Mouse (Mus musculus): ENCODE data around the gene Hs6st3. TPM values are rescaled to one million over a fixed set of nuclear protein-coding genes. Genes with fewer than 3 reads are reported as not detected.
A peak's percentile ranks its signal among the peaks of the same experiment; 100 is the strongest.

Gene Hs6st3
- total RNA-seq (2021): 10 to 100 TPM; 85.3 to 90.2 TPM
- long read RNA-seq, partial matches to known transcripts: 0 of 2 reads
- long read RNA-seq, other reads (novel, unspliced or antisense): 2 of 2 reads

DNA sequence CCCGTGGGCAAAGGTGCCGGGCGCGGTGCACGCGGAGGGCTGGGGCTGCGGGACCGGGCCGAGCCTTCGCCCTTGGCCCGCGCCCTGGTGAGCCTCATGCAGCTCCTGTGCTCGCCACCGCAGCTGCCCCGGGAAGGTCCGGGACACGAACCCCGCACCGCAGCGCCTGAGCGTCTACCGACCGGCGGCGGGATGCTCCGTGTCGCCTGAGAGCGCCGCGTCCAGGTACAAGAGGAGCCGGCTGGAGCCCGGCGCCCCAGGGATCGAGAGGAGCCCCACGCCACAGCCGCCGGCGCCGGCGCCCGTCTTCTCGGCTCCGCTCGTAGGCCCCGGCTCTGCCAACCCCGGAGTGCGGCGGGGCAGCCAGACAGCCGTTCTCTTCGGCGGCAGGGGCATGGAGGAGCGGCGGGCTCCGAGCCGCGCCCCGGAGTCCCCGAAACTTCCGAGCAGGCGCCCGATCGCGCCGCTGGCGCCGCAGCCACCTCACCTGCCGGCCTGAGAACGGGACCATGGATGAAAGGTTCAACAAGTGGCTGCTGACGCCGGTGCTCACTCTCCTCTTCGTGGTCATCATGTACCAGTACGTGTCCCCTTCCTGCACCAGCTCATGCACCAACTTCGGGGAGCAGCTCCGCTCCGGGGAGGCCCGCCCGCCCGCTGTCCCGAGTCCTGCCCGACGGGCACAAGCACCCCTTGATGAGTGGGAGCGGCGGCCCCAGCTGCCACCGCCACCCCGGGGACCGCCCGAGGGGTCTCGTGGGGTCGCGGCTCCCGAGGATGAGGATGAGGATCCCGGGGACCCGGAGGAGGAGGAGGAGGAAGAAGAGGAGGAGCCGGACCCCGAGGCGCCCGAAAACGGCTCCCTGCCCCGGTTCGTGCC lies at the start of gene Hs6st3:
Hs6st3 (plus strand) TSS at position 436 of the 880 bp plus-strand sequence.
- DNase-seq (ENCODE audit: low spot score in 2 of 2): no peak

DNA sequence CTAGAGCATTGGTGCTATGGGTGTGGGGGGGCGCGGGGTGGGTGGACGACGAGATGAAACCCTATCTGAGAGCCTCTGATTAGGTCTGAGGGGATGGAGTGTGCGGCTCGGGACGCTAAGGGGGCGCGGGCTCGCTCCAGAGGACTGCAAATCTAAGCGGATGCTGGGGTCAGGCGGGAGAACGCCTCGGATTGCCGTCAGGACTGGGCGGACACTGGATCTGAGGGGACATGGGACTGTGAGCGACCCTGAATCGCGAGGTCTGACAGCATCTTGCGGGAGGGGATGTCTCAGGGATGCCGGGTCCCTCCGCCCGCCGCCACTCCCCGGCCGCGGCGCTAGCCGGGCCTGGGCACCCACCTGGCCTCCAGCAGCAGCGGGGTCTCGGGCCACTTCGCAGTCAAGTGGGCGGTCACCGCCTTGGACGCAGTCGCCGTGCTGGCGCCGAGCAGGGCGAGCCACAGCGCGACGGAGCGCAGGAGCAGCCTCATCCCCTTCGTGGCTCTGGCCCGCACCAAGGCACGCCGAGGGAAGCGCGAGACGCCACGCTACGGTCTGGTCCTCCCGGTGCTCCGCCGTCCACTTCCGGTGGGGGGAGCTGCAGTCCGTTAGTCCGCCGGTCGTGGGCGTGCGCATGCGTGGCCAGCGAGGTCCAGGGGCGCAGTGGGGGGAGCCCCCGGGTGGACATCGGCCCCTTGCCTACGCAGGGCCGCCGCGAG lies 39.1 kb upstream of the Hs6st3 start, which contains the start of gene Uggt2:
Uggt2 (minus strand) TSS at position 580 of the 719 bp plus-strand sequence.
- DNase-seq (ENCODE audit: low spot score in 2 of 2): peak; percentile 90 to 93

DNA sequence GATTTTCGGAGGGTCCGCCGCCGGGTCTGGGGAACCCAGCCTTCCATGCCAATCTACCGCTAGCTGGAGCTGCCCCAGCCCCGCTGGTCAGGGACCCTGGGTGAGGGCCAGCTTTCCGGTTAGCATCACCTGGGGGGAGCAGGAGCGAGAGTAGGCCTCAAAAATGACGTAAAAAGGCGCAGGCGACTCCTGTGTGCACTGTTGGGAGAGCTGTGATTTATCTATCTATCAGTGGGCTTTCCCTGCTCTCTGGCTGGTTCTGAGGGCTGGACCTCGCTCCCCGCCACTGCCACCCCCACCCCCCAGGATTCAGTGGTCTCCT lies 38.6 kb upstream of the Hs6st3 start:
- no peak for DNase-seq (ENCODE audit: low spot score in 2 of 2)

DNA sequence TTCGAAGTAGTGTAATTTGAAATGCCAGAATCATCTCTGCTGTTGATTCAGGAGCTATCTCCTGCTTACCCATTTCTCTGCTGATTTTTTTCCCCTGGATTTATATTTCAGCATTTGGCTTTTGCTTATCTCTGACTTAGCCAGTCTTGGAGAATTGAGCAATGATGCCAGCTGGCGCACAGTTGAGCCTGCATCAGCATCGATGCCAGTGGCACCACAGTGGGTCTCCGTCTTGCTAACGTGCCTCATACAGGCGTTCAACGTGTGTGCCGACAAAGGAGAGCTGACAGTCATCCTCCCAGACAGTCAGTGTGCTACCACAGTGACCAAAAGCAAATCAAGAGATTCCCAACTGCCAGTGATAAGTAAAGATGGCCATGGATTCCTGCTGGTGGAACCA lies 30.6 kb upstream of the Hs6st3 start:
- no peak for DNase-seq (ENCODE audit: low spot score in 2 of 2)

DNA sequence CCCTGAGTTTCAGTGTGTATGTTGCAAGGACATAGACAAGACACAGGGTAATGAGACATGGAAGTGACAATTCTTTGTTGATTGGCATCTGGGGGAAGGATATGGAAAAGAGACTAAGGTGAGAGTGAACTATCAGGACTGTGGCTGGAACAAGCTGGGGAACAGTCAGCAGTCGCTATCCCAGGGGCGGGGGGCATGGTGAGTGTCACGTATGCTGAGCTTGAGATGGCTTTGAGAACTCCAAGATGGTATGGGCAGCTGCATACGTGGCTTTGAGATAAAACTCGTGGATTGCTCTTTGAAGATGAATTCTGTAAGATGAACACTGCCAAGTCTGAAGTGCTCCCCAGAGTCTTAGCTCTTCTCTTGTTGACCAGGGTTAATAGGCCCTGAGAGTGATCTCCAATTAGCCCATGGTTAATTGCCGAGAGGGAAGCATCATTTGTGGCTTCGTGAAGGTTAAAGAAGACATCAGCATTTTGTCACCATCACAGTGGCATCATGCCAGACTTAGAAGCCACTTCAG lies 29.3 kb upstream of the Hs6st3 start:
- DNase-seq (ENCODE audit: low spot score in 2 of 2): no peak

DNA sequence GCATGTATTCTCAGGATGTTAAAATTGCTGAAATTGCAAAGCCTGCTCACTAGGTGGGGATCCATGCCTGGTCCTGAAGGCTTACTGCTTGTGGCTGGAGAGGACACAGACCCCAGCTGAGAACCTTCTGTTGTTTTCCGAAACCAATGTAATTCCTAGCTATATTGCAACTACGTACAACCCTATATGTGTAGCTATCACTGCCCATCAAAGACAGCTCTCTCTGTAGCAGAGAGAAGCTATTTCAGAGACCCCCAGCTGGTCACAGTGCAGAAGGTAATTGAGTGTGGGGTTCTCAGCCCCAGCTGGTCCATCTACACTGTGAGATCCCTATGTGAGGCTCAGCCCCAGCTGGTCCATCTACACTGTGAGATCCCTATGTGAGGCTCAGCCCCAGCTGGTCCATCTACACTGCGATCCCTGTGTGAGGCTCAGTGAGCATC lies 28.3 kb upstream of the Hs6st3 start:
- DNase-seq (ENCODE audit: low spot score in 2 of 2): peak; percentile 10 to 21

DNA sequence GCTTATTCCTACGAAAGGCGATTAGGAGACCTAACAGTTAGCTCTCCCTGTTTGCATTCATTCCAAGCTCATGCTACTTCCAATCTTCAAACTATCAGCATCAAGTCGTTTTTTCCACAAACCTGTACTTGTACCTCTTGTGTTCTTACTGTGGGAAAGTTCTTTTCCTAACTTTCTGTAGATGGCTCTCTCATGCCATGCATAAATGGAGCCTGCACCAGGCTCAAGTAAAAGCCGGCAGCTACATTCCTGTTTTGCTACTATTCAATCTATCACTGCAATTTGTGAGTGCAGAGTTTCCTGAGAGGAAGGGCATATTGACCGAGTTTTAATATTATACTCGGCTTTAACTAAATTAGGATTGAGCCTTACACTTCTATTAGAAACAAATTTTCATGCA lies 25.6 kb upstream of the Hs6st3 start:
- no peak for DNase-seq (ENCODE audit: low spot score in 2 of 2)

DNA sequence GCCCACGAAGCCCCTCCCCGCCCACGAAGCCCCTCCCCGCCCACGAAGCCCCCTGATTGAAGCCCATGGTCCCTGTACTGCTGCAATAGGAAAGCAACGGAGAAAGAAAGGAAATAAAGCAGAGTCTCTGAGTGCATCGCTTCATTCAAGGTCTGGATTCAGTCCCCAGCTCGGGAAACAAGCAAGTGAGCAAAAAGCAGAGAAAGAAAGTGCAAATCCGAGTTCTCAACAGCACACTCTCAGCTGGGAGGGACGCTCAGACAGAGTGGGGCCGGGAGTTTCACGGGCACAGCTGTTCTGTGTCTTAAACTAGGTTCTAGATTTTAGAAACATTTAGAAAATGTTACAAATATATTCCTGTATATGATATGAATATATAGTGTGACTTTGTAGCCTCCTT lies 14.6 kb upstream of the Hs6st3 start:
- DNase-seq (ENCODE audit: low spot score in 2 of 2): no peak

DNA sequence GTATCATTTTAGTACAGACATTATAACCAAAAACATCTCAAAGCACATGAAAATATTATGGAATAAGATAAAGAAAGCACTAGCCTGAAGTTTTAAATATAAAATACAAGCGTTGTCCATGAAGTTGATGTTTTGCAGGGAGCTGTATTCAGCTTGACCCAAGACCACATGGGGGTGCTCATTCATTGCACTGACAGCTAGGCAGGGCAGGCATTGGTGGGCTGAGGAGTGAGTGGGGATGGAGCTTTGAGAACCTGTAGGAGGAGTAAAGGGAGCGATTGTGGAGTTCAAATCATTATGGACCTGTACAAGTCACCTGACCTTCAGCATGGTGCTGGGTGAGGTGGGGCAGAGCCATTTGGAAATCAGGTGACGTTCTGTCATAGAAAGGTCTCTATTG lies 14.1 kb upstream of the Hs6st3 start:
- peak; percentile 45 to 63 for DNase-seq (ENCODE audit: low spot score in 2 of 2)

DNA sequence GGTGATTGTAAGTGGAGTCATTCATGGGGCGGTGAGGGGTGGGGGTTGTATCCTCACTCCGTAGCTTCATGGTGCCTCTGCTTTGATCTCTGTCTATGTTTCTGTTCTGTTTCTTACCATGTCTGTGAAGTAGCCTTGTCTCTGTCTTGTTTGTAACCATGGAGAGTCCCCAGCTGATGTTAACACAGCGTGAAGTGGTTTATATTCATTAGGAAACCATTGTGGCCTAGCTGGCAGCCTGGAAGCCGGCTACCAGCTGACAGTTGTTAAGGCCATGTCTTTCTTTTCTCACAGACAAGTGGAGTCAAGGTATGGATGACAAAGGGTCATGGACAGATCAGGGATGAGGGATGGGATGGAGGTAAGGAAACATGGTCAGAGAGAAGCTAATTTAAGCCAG lies 12.3 kb upstream of the Hs6st3 start:
- DNase-seq (ENCODE audit: low spot score in 2 of 2): no peak

DNA sequence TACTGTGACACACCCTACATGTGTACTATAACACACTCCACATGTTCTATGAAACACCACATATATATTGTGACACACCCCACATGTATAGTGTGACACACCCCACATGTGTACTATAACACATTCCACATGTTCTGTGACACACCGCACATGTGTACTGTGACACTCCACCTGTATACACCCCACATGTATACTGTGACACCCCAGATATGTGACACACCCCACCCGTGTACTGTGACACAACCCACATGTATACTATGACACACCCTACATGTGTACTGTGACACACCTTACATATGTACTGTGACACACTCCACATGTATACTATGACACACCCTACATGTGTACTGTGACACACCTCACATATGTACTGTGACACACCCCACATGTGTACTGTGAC lies 10.8 kb upstream of the Hs6st3 start:
- no peak for DNase-seq (ENCODE audit: low spot score in 2 of 2)

DNA sequence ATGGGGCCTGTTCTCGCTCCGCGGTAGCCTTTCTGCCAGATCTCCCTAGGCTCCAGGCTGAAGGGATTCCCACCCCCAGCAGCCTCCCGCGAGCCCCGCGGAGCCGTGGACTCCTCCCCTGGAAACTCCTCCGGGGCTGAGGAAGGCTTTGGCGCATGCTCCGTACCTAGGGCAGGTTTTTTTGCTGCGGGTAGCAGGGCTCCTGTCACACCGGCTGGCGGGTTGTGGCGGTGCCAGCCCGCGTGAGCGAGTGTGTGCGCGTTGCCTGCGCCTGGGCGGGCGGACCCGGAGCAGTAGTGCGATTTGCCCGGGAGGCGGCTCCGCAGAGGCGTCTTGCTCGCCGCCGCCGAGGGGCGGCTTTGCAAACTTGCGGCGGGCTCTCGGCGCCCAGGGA lies 632 bp upstream of the Hs6st3 start:
- DNase-seq (ENCODE audit: low spot score in 2 of 2): peak; percentile 81 to 90

DNA sequence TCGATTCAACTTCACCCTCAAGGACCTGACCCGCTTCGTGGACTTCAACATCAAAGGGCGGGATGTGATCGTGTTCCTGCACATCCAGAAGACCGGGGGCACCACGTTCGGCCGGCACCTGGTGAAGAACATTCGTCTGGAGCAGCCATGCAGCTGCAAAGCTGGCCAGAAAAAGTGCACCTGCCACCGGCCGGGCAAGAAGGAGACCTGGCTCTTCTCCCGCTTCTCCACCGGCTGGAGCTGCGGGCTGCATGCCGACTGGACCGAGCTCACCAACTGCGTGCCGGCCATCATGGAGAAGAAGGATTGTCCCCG lies 602 bp downstream of the Hs6st3 start:
- peak; percentile 21 to 35 for DNase-seq (ENCODE audit: low spot score in 2 of 2)

DNA sequence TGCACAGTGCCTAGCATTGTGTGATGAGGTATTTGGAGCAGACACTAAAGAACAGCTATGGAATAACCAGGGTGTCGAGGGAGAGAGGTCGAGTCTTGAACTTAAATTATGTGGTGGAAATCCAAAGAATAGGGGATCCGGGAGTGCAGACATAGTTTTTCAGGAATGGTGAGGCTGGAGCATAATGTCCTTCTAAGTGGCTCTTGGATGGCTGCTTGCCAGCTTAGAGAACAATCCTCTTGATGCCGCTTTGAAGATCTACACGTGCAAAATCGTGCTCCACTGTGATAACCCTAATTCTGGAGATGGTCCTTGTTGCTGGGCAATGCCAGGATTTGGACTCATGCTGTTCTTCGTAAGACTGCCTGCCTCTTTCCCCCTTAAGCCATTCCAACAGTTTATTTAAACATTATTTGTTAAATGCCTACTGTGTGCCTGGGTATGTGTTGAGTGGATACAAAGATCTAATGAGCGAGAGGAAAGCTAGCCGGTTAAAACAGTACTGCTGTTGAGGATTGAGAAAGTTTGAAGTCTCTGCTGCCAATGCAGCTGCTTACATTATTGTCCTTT lies 1.3 kb downstream of the Hs6st3 start:
- DNase-seq (ENCODE audit: low spot score in 2 of 2): no peak

DNA sequence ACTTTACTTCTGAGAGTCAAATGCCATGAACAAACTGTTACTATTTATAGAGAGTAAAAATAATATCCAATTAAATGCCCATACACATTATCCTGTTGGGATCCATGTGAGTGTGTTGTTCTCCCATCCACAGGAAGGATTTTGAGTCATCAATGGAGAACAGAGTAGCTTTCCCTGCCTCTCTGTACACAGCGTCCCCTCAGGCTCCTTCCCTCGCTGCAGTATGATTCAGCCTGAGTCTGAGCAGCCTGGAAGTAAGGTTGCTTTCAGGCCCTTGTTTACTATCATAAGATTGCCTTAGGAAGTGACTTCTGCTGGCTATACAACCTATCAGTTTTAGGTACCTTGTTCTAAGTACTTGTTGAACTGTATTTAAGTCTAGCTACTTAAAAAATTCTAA lies 14.9 kb downstream of the Hs6st3 start:
- DNase-seq (ENCODE audit: low spot score in 2 of 2): no peak

DNA sequence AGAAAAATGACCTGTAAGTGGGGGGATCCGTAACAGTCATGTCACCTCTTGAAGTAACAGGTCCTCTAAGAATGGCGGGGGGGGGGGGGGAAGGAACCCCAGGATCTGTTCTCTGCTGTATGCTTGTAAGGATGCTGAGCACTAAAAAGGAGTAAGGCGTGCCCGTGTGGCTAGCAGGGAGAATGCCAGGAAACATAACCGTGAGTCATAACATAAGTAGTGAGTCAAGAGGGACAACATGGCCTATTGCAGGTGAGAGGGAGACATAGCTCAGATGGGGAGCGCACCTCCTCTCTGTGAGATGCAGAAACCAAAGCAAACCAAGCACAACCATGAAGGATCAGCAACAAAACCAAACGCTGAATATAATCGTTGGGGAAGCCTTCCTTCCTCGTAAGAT lies 55.8 kb downstream of the Hs6st3 start:
- DNase-seq (ENCODE audit: low spot score in 2 of 2): no peak

DNA sequence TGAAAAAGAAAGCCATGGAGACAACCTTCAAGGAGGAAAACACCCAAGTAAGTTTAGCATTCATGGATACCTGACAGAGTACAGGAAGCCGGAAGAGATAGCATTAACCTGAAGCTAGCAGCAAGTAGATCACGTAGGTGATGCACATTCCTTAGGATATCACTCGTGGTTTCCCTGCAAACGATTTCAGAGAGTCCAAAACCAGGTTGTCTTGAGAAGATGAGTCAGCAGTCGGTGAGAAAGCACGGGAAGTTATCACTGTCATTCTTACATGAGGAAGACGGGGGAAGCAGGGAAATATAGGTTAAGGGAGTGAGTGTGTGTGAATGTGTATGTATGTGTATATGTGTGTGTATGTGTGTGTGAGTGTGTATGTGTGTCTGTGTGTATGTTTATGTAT lies 65.4 kb downstream of the Hs6st3 start:
- no peak for DNase-seq (ENCODE audit: low spot score in 2 of 2)

DNA sequence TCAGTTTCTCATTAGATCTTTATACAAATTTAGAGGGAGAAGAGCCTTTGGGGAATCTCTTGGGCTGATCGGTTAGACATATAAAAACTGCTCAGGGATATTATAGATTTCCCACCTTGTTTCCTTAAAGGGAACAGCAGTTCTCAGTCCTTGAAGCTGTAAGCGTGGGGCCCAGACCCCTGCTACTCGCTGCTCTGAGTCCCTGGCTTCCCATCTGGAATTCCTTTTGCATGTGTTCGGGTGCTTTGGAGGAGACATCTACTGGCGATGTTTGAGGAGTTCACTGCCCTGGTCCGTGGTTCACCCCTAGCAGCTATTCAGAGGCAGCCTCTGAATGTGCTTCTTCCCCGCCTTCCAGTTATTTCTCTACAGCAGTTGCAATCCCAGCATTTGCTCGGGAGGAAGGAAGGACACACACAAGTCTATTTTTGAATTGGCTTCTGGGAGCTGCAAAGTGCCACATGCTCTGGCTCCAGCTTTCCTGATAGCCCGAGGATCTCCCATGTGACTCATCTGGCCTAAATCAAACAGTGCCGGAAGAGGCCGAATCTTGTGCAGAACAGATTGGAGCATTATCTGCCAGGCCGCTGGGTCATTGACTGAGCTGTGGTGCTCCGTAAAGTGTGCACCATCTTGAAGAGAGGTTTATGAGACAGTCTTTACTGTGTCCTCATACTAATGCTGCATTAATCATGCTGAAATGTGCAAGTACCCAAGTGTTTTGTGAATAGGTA lies 77.6 kb downstream of the Hs6st3 start:
- DNase-seq (ENCODE audit: low spot score in 2 of 2): no peak

DNA sequence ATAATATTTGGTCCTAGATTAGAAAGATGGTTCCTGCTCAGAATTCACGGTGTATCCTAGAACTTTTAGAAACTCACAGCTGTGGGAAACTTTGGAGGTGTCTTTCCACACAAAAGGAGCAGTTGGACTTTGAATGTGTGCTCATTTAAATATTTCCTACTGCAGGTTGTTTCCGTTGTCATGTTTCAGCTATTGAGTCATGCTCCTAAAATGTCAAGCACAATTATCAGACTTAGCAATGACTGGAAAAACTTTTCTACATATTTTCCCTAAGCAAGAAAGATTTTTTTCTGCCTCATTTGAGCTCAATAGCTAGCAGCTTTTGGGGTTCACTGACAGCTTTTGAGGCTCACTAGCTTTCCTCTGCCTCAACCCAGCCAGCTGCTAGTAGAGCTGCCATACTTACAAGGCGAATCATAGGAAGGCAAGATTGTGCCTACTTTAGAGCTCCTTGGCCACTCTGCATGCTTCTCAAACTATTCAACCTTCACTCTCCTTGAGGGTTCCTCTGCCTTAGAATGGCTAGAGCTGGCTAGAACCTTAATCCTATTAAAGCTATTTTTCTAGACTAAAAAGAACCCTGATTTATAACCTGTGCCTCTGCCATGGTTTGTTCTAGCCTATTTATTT lies 89.7 kb downstream of the Hs6st3 start:
- DNase-seq (ENCODE audit: low spot score in 2 of 2): no peak

DNA sequence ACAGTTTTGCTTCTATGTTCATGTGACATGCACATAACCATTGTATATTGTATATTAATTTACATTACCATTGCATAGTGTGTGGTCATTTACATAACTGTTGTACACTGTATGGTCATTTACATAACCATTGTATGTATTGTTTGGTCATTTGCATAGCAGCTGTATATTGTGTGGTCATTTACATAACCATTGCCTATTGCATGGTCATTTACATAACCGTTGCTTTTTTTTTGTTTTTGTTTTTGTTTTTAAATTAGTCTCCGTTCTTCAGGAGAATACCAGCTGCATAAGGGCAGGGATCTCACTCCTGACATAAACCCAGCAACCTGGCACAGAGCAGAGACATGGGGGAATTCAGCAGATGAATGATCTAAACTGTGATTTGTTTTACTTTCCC lies 95.5 kb downstream of the Hs6st3 start:
- DNase-seq (ENCODE audit: low spot score in 2 of 2): no peak

DNA sequence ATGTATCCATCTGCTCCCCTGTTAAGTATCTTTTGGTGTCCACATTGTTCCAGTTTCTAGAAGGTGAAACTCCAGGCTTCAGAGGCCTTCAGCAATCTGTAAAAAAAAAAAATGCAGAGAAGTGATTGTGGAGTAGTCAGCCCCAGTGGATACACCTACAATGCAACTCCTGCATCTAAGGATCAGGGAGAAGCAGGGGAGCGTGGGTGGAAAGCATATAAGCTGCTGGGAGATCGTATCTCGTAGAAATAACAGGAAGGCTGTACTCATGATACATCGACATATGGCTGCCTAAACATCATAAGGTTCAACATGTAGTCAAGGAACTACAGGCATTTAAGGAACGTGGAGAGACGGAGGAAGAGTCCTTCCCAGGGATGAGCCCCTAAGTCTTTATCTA lies 109.0 kb downstream of the Hs6st3 start:
- DNase-seq (ENCODE audit: low spot score in 2 of 2): no peak
